Mouse (Mus musculus) forebrain, postnatal 0 days (tissue): ENCODE results near the gene Saysd1. TPM values are rescaled to one million over a fixed set of nuclear protein-coding genes. Genes with fewer than 3 reads are reported as not detected.

Experiments
- ATAC-seq: fragments of 200-750 bp; cut with Nextera tagmentation; 2 replicates; pipeline ENCODE4 v1.8.0; 2017; ENCODE audit warnings: mild to moderate bottlenecking, moderate library complexity
- DNase-seq: peaks from one replicate; pipeline ENCODE4 v3.0.0-alpha.2; 2015
- H3K27ac ChIP-seq: fragments of 300-500 bp; sonication (generic); 2 replicates; pipeline ENCODE4 v1.5.1; 2014; ENCODE audit warnings: low read depth, mild to moderate bottlenecking, antibody characterized with exemption, low read length, moderate library complexity, mixed read lengths
- H3K27me3 ChIP-seq: fragments of 300-500 bp; sonication (generic); 2 replicates; pipeline ENCODE4 v1.6.1; 2014; ENCODE audit warnings: mild to moderate bottlenecking, low read length, mixed read lengths; ENCODE audit not compliant: insufficient read depth
- H3K36me3 ChIP-seq: fragments of 300-500 bp; sonication (generic); 2 replicates; pipeline ENCODE4 v1.6.1; 2014; ENCODE audit warnings: mild to moderate bottlenecking, moderate library complexity; ENCODE audit not compliant: insufficient read depth
- H3K4me1 ChIP-seq: fragments of 300-500 bp; sonication (generic); 2 replicates; pipeline ENCODE4 v1.6.1; 2014; ENCODE audit warnings: antibody characterized with exemption; ENCODE audit not compliant: insufficient read depth
- H3K4me2 ChIP-seq: fragments of 300-500 bp; sonication (generic); 2 replicates; pipeline ENCODE4 v1.6.1; 2014; ENCODE audit warnings: low read depth, mild to moderate bottlenecking, moderate library complexity
- H3K4me3 ChIP-seq: fragments of 300-500 bp; sonication (generic); 2 replicates; pipeline ENCODE4 v1.5.1; 2014; ENCODE audit warnings: low read depth, low read length, mixed read lengths
- H3K9ac ChIP-seq: fragments of 300-500 bp; sonication (generic); 2 replicates; pipeline ENCODE4 v1.6.1; 2014; ENCODE audit warnings: mild to moderate bottlenecking
- H3K9me3 ChIP-seq: fragments of 300-500 bp; sonication (generic); 2 replicates; pipeline ENCODE4 v1.6.1; 2016; ENCODE audit warnings: low read length
- CTCF ChIP-seq: sonication (generic); IDR thresholded peaks from 2 replicates; pipeline ENCODE4 v1.5.1; 2016; ENCODE audit warnings: antibody characterized with exemption, control low read depth, low read depth
- WGBS: fragments of 180-500 bp; shearing (Covaris S2); extraction: QIAGEN DNeasy Blood & Tissue Kit; methylation state at CpG from one replicate; pipeline ENCODE4 v1.1.7; 2014; 5-methylcytosine and 5-hydroxymethylcytosine counted together
- polyA plus RNA-seq: library from polyadenylated mRNA; unstranded; fragments of >200 nt; fragmentation: Nextera tagmentation; extraction: Ambion mirVana; gene quantifications from 2 replicates; pipeline ENCODE4 v1.2.1, GENCODE M21; 2015
- total RNA-seq: library from RNA; depleted of rRNA; stranded (reverse); fragments of >200 nt; gene quantifications from 2 replicates; pipeline ENCODE4 v1.2.3, GENCODE M21; 2014; rRNA removed

The Saysd1 gene
- total RNA-seq (5.6 and 7.8 TPM in 2 replicates), polyA plus RNA-seq (12.2 and 16.5 TPM in 2 replicates)

DNA sequence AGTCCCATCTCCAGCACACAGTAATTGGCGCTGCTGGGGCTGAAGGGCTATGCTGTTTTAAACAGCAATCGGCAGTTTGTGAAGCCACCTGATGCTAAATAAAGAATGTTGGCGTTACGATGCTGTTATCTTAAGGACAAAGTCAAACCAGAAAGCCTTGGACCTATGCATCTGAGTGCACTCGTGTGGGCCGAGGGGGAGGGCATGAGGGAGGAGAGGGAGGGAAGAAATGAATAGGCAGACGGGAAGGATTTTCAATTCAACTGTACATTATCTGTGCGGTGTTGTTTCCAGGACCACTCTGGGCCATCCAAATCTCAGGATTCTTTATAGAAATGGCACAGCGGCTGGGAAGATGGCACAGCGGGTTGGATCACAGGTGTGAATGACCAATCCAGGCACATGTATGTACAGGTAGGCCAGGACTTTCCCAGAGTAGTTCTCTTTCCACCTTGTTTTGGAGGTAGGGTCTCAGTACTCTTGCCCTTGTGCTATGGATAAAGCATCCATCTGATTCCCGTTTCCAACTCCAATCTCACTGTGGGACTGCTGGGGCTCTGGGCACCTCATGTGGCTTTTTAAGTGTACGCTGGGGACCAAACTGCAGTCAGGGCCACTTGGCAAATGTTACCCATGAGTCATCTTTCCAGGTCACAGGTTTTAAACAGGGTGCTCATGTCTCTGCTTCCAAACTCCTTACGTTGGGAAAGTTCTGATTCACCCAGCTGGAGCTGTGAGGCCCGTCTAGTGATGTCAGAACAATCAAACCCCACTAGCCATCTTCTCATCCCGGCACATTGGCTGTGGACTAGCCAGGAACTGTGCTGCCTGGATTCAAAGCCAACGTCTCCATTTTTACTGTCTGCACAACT lies at the start of gene Saysd1:
TSS of gene Saysd1 (minus strand) at position 51 of the 872 bp plus-strand sequence.
- H3K4me3 ChIP-seq: no peak within 1 kb of the TSS
- H3K4me1 ChIP-seq: no peaks in the 10 kb centered on the region
- no peak for TF ChIP-seq CTCF
- no peaks in the 10 kb centered on the region for H3K36me3 ChIP-seq
- no peak within 1 kb of the TSS for H3K9ac ChIP-seq
- WGBS: 87% methylated on average over 16 of the region's 16 CpGs
- DNase-seq: no peak
- ATAC-seq: no peak
- no peaks in the 10 kb centered on the region for H3K27me3 ChIP-seq
- no peak within 1 kb of the TSS for H3K27ac ChIP-seq
- H3K9me3 ChIP-seq: no peaks in the 10 kb centered on the region
- no peak within 1 kb of the TSS for H3K4me2 ChIP-seq

DNA sequence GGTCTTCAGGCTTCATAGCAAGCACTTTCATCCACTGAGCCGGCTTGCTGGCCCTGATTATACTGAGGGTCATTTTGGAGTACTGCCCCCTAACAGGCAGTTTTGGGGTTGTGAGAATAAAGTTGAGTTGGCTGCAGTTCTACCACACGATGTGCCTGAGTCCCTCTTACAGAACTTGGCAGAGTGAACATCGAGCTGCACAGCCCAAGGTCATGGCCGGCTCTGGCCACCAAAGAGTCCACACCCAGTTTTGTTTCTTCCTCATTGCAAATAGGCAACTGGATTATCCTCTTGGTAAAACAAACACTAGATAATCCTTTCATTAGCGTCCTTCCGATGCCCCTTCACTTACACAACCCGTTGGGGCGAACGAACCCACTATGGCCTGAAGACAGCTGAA lies 47.1 kb upstream of the Saysd1 start:
- no peaks in the 10 kb centered on the region for H3K36me3 ChIP-seq
- H3K4me2 ChIP-seq: no peak overlapping the region
- ATAC-seq (no peak), DNase-seq (no peak)
- no peak overlapping the region for H3K9ac ChIP-seq
- H3K27me3 ChIP-seq: no peaks in the 10 kb centered on the region
- WGBS: 75% methylated on average over 9 of the region's 9 CpGs
- no peaks in the 10 kb centered on the region for H3K9me3 ChIP-seq
- TF ChIP-seq CTCF: no peak
- H3K4me1 ChIP-seq: peaks cover 8% of the 10 kb centered on the region; the same call in 1 of the 2 replicates
- no peak overlapping the region for H3K4me3 ChIP-seq
- H3K27ac ChIP-seq: no peak overlapping the region

DNA sequence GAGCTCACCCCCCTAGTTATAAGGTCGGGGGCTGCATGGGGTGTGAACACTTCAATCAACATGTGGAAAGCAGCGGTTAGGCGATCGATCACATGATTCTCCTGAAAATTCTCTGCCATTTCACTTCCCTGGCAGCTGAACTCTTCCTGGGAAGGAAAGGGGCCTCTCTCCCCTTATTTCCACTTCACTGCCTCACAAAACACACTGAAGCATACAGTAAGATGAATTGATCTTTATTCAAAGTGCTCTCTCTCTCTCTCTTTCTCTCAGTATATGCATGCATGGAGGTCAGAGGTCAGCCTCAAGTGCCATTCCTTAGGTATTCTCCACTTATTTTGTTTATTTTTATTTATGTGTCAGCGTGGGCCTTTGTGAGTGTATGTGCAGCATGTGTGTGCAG lies 45.4 kb upstream of the Saysd1 start:
- Histone ChIP-seq H3K4me3 (no peak overlapping the region), H3K36me3 (no peaks in the 10 kb centered on the region), H3K9ac (no peak overlapping the region), H3K27ac (no peak overlapping the region), H3K27me3 (no peaks in the 10 kb centered on the region), H3K9me3 (no peaks in the 10 kb centered on the region), H3K4me2 (no peak overlapping the region), H3K4me1 (peaks cover 10% of the 10 kb centered on the region; the same call in 1 of the 2 replicates)
- WGBS: 18% methylated on average over 5 of the region's 5 CpGs
- ATAC-seq (no peak), DNase-seq (no peak)
- no peak for TF ChIP-seq CTCF

DNA sequence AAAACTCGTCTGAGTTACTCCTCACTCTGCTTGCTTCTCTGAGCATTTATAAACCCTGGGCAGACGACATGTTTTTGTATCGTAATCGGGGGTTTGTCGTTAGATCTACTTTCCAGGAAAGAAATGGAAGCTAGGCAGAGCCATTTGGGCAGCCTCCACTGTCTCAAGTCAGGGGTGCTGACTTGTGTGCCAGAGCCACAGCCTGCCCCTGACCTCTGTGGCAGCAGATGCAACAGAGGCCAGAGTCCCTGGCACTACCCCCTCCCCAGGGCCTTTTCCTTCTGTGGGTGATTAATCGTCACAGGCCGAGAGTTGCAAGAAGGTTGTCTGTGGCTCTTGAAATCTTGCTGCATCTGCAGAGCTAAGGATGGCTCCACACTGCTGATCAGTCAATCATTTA lies 44.3 kb upstream of the Saysd1 start:
- Histone ChIP-seq H3K4me3 (no peak overlapping the region), H3K9ac (no peak overlapping the region), H3K27ac (no peak overlapping the region), H3K4me1 (peaks cover 10% of the 10 kb centered on the region; the same call in 1 of the 2 replicates), H3K36me3 (no peaks in the 10 kb centered on the region), H3K27me3 (no peaks in the 10 kb centered on the region), H3K9me3 (no peaks in the 10 kb centered on the region), H3K4me2 (no peak overlapping the region)
- ATAC-seq (no peak), DNase-seq (no peak)
- WGBS: 78% methylated on average over 7 of the region's 7 CpGs
- TF ChIP-seq CTCF: no peak

DNA sequence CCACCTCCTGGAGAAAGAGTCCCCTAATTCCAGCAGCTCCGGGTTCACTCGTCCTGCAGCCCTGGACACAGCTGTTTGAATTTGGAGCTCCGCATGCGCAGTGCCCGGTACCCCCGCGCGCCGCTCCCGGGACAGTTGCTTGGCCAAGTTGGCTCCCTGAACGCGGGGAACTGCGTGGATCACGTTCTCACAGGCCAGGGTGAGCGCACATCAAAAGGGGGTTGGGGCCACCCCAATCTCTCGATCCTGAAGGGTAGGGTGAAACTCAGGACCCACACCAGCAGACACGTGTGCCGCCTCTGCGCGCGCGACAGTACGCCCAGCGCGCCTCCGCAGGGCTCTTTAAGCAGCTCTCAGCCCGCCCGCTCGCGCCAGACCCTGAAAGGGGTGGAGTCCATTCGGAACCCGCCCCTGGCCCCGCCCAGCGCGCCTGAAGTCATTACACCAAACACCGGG lies 43.2 kb upstream of the Saysd1 start, which contains the start of gene Kcnk5:
TSS of gene Kcnk5 (minus strand) at position 344 of the 456 bp plus-strand sequence.
- Histone ChIP-seq H3K9me3 (no peaks in the 10 kb centered on the region), H3K4me3 (peak within 1 kb of the TSS; percentile 66), H3K36me3 (no peaks in the 10 kb centered on the region), H3K9ac (peak within 1 kb of the TSS; percentile 40), H3K4me2 (peak within 1 kb of the TSS; percentile 92), H3K4me1 (peaks cover 10% of the 10 kb centered on the region; the same call in 1 of the 2 replicates), H3K27ac (no peak within 1 kb of the TSS), H3K27me3 (no peaks in the 10 kb centered on the region)
- ATAC-seq: peak; percentile 97
- no peak for TF ChIP-seq CTCF
- DNase-seq: peak; percentile 80
- 3% methylated on average over 36 of the region's 36 CpGs for WGBS

DNA sequence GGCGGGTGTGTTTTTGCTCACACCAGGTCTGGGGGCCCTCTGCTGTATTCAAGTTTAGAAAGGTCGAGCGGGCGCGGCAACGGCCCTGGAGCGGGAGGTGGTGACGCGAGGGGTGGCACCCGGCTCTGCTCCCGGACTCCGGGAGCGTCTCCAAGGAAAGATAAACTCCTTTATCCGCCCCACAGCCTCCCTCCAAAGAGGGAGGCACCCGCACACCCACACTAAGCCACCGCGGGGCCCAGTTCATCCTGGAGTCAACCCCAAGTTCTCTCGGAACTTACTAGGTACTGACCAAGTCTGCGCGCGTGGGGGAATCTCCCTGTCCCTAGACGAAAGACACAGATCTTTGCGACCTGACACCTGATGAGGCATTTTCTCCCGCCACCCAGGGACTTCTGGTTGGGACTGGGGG lies 42.4 kb upstream of the Saysd1 start:
- DNase-seq (no peak), ATAC-seq (no peak)
- H3K36me3 ChIP-seq: no peaks in the 10 kb centered on the region
- no peaks in the 10 kb centered on the region for H3K27me3 ChIP-seq
- peaks cover 10% of the 10 kb centered on the region; the same call in 1 of the 2 replicates for H3K4me1 ChIP-seq
- WGBS: under 1% methylated on average over 23 of the region's 24 CpGs
- H3K9me3 ChIP-seq: no peaks in the 10 kb centered on the region
- peak overlapping the region; percentile 92 for H3K4me2 ChIP-seq
- no peak for TF ChIP-seq CTCF
- no peak overlapping the region for H3K27ac ChIP-seq
- H3K9ac ChIP-seq: peak overlapping the region; percentile 40; the same call in 1 of the 2 replicates
- peak overlapping the region; percentile 66 for H3K4me3 ChIP-seq

DNA sequence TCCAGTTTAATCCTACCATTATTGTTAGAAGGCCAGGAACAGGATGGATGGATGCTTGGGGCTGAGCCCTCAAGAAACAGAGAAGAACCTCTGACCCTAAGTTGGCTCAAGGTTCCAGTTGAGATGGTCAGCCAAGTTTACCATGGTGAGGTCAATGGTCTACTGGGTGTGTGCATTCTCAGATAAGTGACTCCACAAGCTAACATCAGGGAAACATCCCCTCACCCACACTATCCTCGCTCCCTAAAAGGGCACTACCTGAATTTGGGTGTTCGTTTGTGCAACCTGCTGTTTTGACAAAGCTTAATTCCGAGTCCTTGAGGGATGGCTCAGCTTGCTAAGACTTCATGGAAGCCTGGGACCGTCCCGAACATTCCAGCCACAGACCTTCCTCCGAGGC lies 42.0 kb upstream of the Saysd1 start:
- peaks cover 10% of the 10 kb centered on the region; the same call in 1 of the 2 replicates for H3K4me1 ChIP-seq
- no peak overlapping the region for H3K9ac ChIP-seq
- peak overlapping the region; percentile 66 for H3K4me3 ChIP-seq
- H3K27me3 ChIP-seq: no peaks in the 10 kb centered on the region
- WGBS: 5% methylated on average over 6 of the region's 6 CpGs
- H3K27ac ChIP-seq: no peak overlapping the region
- ATAC-seq (no peak), DNase-seq (no peak)
- no peaks in the 10 kb centered on the region for H3K36me3 ChIP-seq
- TF ChIP-seq CTCF: no peak
- H3K9me3 ChIP-seq: no peaks in the 10 kb centered on the region
- peak overlapping the region; percentile 92 for H3K4me2 ChIP-seq
